Mouse (Mus musculus): Measurements from ENCODE around the gene Kif26b.

DNA sequence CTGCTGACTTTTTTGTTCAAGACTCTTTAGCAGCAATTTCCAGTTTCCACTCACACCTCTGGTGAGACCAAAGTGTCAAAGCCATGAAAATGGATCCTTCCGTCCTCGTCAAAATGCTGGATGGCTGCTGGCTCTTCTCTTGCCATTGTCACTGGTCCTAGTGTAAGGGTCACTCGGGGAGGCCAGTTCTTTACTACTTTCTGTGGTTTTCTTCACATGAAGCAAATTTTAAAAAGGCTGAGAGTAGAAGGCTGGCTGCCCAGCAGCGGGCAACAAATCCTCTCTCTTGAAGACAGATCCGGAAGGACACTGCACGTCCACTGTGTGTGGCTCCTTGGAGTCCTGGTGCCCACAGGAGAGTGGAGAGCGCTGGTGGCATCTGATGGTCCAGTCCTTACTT, 265.9 kb downstream of the Kif26b start:
- TF ChIP-seq CTCF (IDR thresholded peaks at IDR 0.05; ENCODE audit: low read depth, low read length) (no peak), POLR2AphosphoS5 (IDR thresholded peaks at IDR 0.05; ENCODE audit: insufficient replicate concordance, low read depth, low read length) (no peak)

Measured in G1E (cell line).